Mouse (Mus musculus): ENCODE results near the gene Gm8005. TPM values are rescaled to one million over a fixed set of nuclear protein-coding genes. Genes with fewer than 3 reads are reported as not detected.
"Not testable (repeated sequence)": the region's sequence is repeated elsewhere in the genome, so short reads cannot be mapped to it uniquely, and the experiment has no call there.

Gm8005 gene
- not detected in 2 replicates for polyA plus RNA-seq (2012; rRNA removed)

- not testable (repeated sequence) for H3K4me1 ChIP-seq (ENCODE audit: control insufficient read depth, insufficient read depth, insufficient read length); DNase-seq (ENCODE audit: low read depth in 1 of 2, low spot score in 2 of 2); H3K4me3 ChIP-seq (ENCODE audit: extremely low read depth, insufficient read depth, insufficient read length); H3K27me3 ChIP-seq (ENCODE audit: control insufficient read depth, insufficient read depth, low read length); H3K27ac ChIP-seq (ENCODE audit: insufficient read depth, low read length); H3K36me3 ChIP-seq (ENCODE audit: control insufficient read depth, insufficient read depth, low read length)
- WGBS: 95% methylated on average over 2 of the region's 4 CpGs
These were observed at the start of gene Gm8005 for GRCm38 (mm10) chr14:42439573-42439972. Gm8005 (minus strand) TSS chr14:42439673.

DNA sequence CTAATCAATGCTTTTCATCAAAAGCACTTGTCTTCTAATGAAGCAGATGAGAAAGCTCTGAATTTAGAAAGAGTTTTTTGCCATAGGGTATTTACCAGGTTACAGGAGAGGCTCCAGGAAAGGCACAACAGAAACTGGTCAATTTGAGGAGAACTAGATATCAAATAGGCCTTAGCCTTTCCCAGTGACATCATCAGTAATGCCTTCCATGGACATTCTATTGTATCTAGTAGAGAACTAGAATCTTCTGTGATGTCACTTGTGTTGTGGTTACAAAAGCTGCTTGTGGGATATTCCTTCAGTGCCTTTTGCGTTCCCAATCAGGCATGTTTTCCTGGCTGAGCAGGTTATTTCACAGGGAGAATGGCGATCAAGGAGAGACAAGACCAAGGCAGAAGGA lies 24.1 kb upstream of the Gm8005 start, which contains the start of gene Gm8011:
Gene Gm8011, plus strand, starts transcription at position 301 of the 400 bp plus-strand sequence.
- not testable (repeated sequence) for H3K27ac ChIP-seq (ENCODE audit: insufficient read depth, low read length); H3K27me3 ChIP-seq (ENCODE audit: control insufficient read depth, insufficient read depth, low read length); DNase-seq (ENCODE audit: low read depth in 1 of 2, low spot score in 2 of 2); H3K4me3 ChIP-seq (ENCODE audit: extremely low read depth, insufficient read depth, insufficient read length); H3K4me1 ChIP-seq (ENCODE audit: control insufficient read depth, insufficient read depth, insufficient read length); H3K36me3 ChIP-seq (ENCODE audit: control insufficient read depth, insufficient read depth, low read length)
- 63% methylated on average over 2 of the region's 2 CpGs for WGBS

Other genes with a start within 250 kb of the Gm8005 start
- not detected in 2 replicates for gene Gm3573, start 248.9 kb downstream of the Gm8005 start, polyA plus RNA-seq (2012; rRNA removed)
- not detected in 2 replicates for gene Gm17026, start 179.6 kb downstream of the Gm8005 start, polyA plus RNA-seq (2012; rRNA removed)
- gene Gm9611, start 142.3 kb downstream of the Gm8005 start, polyA plus RNA-seq (2012; rRNA removed): not detected in 2 replicates
- not detected in 2 replicates for gene Gm7995, start 129.5 kb downstream of the Gm8005 start, polyA plus RNA-seq (2012; rRNA removed)
- gene Gm8011, start 24.2 kb upstream of the Gm8005 start, polyA plus RNA-seq (2012; rRNA removed): not detected in 2 replicates
- gene Gm8020, start 62.7 kb upstream of the Gm8005 start, polyA plus RNA-seq (2012; rRNA removed): not detected in 2 replicates
- gene Gm8024, start 84.6 kb upstream of the Gm8005 start, polyA plus RNA-seq (2012; rRNA removed): not detected in 2 replicates
- not detected in 2 replicates for gene Gm17124, start 160.2 kb upstream of the Gm8005 start, polyA plus RNA-seq (2012; rRNA removed)
- gene Gm3633, start 202.2 kb upstream of the Gm8005 start, polyA plus RNA-seq (2012; rRNA removed): not detected in 2 replicates
- gene Gm10378, start 216.3 kb upstream of the Gm8005 start, polyA plus RNA-seq (2012; rRNA removed): not detected in 2 replicates

Data from spleen, adult 2 months (tissue).